Mouse (Mus musculus): ENCODE measurements at regions not wholly inside any gene's neighbourhood (a gene's known extent, or its start where the extent isn't known, plus 50 kb on each side); places are given as distances from the start of the nearest gene placed in this dataset.

DNA sequence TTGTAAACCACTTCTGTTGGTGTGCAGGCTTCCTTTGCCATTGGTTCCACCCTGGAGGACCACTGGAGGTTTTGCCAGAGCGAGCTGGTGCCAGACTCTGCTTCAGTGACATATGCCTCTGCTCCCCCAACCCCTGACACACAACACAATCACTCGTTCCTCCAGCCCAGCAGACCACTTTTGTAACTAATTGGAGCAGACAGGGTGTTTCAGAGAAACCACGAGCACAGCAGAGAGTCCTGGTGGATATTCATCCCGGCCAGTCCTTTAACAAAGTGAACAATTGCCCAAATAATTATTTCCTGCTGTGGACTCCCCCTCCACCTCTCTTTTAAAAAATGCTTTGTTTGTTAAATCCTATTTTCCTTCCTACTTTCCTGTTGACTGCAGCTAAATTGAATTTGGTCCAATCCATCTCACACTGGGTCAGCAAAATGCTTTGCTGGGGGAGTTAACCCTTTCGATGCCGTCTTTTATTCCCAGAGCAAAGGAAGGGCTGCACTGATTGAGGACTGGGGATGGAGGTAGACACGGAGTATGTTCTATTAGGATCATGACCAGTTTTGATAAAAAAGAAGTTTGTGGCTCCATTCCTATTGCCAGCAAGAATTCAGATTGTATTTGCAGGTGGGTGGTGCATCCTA lies 211.4 kb upstream of the Bmper start:
- in situ Hi-C loops (cut with MboI; ENCODE audit: low pct_unique_long_range_greater_than_20kb in 1 of 2, low sequenced_read_pairs in 2 of 2, unreplicated experiment in 1 of 2): loop anchor here in 1 of 2 experiments (10.0 kb wide), 1 partner anchor 297 kb away; no protein-coding TSS in a partner anchor

- in situ Hi-C loops (cut with MboI; ENCODE audit: low pct_unique_long_range_greater_than_20kb in 1 of 2, low sequenced_read_pairs in 2 of 2, unreplicated experiment in 1 of 2): loop anchor here in 1 of 2 experiments (10.0 kb wide), 1 partner anchor 297 kb away; no protein-coding TSS in a partner anchor
These were observed 210.7 kb upstream of the Bmper start for GRCm38 (mm10) chr9:23012130-23012529.

- in situ Hi-C loops (cut with MboI; ENCODE audit: low pct_unique_long_range_greater_than_20kb in 1 of 2, low sequenced_read_pairs in 2 of 2, unreplicated experiment in 1 of 2): loop anchor here in 1 of 2 experiments (10.0 kb wide), 1 partner anchor 302 kb away; no protein-coding TSS in a partner anchor
These were observed 206.1 kb upstream of the Bmper start for GRCm38 (mm10) chr9:23016733-23017132.

DNA sequence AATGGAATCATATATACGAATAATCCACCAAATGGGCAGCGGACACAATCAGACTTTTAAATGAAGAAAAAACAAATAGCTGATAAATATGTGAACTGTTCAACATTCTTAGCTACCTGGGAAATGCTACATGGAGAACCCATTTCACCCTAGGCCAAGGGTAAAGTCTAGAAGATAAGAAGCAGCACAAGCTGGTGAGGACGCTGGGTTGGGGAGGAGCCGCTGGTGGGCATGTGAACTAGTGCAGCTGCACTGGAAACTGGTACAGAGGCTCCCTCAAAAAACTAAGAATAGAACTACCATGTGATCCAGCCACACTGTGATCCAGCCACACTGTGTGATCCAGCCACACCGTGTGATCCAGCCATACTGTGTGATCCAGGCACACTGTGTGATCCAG lies 198.8 kb upstream of the Bmper start:
- in situ Hi-C loops (cut with MboI; ENCODE audit: low pct_unique_long_range_greater_than_20kb in 1 of 2, low sequenced_read_pairs in 2 of 2, unreplicated experiment in 1 of 2): loop anchor here in 1 of 2 experiments (10.0 kb wide), 1 partner anchor 309 kb away; no protein-coding TSS in a partner anchor

DNA sequence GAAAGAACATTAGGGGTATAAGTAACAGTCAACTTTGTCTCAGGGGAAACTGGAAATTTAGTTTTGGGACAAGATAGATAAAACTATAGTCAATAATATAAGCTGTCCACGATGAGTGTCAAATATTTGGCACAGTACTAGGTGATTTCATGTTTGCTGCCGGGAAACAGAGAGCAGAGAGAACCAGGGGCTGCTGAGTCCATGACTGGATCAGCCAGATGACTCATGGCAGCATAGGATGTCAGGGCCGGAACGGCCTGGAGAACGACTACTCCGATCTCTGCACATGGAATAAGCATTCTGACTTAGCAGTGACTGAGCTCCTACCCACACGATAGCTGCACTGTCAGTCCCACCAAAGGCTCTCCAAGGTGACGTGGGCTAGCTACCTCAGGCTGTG lies 197.6 kb upstream of the Bmper start:
- in situ Hi-C loops (cut with MboI; ENCODE audit: low pct_unique_long_range_greater_than_20kb in 1 of 2, low sequenced_read_pairs in 2 of 2, unreplicated experiment in 1 of 2): loop anchor here in 1 of 2 experiments (10.0 kb wide), 1 partner anchor 310 kb away; no protein-coding TSS in a partner anchor

- in situ Hi-C loops (cut with MboI; ENCODE audit: low pct_unique_long_range_greater_than_20kb in 1 of 2, low sequenced_read_pairs in 2 of 2, unreplicated experiment in 1 of 2): loop anchor here in 1 of 2 experiments (10.0 kb wide), 1 partner anchor 313 kb away; no protein-coding TSS in a partner anchor
These were observed 195.2 kb upstream of the Bmper start for GRCm38 (mm10) chr9:23027377-23028313.

DNA sequence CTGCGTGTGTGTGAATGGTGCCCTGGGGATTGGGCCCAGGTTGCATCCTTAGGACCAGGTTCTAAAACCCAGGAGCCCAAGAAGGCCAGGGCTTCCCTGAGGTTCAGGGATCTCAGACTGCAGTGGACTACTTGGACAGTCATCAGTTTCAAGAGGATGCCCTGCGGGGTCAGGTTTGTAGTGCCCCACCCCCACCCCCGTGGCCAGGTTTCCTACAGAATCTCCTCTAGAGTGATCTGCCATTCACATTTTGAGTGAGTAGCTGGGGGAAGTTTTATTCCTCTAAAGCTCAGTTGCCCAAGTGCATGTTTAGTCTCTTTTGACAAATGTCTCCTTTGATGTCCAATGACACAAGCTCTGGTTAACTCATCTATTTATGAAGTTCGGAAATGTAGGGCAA lies 193.5 kb upstream of the Bmper start:
- in situ Hi-C loops (cut with MboI; ENCODE audit: low pct_unique_long_range_greater_than_20kb in 1 of 2, low sequenced_read_pairs in 2 of 2, unreplicated experiment in 1 of 2): loop anchor here in 1 of 2 experiments (10.0 kb wide), 1 partner anchor 315 kb away; no protein-coding TSS in a partner anchor

- in situ Hi-C loops (cut with MboI; ENCODE audit: low pct_unique_long_range_greater_than_20kb in 1 of 2, low sequenced_read_pairs in 2 of 2, unreplicated experiment in 1 of 2): loop anchor here in 1 of 2 experiments (10.0 kb wide), 1 partner anchor 195 kb away; the partner anchor contains the start of gene Bmper
These were observed 192.7 kb upstream of the Bmper start for GRCm38 (mm10) chr9:23030138-23030537.

DNA sequence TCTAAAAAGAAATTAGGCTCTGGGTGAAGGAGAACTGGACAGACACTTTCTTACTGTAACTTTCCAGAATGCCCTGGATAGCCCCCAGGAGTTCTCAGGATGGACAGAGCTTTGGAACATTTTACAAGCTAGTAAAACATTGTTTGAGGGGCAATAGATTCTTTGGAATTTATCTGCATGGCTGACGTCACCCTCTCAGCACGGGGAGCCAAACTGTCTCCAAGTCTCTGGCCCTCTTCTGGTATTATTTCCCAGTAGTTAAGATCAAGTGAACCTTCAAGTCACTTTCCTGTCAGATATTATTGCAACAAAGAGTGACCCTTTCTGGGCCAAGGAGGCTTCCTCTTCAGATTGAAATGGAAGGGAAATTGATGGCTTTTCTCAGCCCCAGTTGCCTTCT lies 192.3 kb upstream of the Bmper start:
- in situ Hi-C loops (cut with MboI; ENCODE audit: low pct_unique_long_range_greater_than_20kb in 1 of 2, low sequenced_read_pairs in 2 of 2, unreplicated experiment in 1 of 2): loop anchor here in 1 of 2 experiments (10.0 kb wide), 1 partner anchor 194 kb away; the partner anchor contains the start of gene Bmper

GRCm38 (mm10) chr9:23031916-23032315 lies 191.0 kb upstream of the Bmper start:
- in situ Hi-C loops (cut with MboI; ENCODE audit: low pct_unique_long_range_greater_than_20kb in 1 of 2, low sequenced_read_pairs in 2 of 2, unreplicated experiment in 1 of 2): loop anchor here in 1 of 2 experiments (10.0 kb wide), 1 partner anchor 193 kb away; the partner anchor contains the start of gene Bmper

DNA sequence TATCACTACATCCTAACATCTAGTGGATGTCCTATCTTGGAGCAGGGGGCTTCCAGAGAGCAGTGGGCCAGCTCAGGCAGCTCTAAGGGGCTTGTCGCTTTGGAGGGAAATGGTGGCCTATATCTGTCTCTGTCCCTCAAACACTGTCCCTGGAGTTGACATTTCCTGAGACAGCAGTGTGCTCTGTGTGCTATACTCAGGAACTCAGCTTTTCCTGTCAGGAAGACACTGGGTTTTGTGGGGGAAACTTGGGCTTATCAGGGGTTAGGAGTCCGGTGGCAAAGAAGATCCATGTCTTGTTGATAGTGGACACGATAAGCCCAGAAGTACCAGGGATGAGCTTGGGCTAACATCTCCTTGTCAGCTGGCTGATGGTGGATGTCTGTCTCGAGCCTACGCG lies 187.6 kb upstream of the Bmper start:
- in situ Hi-C loops (cut with MboI; ENCODE audit: low pct_unique_long_range_greater_than_20kb in 1 of 2, low sequenced_read_pairs in 2 of 2, unreplicated experiment in 1 of 2): loop anchor here in 1 of 2 experiments (10.0 kb wide), 1 partner anchor 189 kb away; the partner anchor contains the start of gene Bmper

DNA sequence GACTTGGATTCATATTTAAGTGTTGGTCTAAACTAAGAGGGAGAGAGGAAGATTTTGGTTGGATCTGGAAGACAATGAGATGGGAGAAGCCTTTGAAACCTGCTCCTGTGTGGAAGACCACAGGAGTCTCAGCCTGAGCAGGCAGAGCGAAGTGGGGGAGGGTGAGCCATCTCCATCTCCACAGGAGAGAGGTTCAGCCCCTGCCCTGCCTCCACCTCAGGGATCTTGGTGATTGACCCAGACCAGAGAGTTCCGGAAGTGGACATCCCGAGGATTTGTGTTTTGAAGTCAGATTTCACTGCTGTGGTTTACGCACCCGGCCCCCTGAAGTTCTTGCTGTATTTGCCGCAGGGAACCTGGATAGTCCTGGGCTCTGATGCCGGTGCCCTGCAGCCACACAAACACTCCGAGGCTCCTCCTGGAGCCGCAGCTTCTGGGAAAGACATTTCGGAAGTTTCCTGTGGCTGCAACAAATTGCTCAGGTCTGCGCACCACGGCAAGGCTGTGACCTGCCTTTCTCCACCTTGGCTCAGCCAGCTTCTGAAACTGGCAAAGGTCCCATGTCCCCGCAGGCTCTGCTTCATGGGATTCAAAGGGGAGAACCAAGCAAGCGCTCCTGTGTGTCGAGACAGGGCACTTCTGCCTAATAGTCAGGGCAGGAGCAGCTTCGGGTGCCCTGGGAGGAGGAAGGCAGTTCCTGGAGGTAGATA lies 186.8 kb upstream of the Bmper start:
- in situ Hi-C loops (cut with MboI; ENCODE audit: low pct_unique_long_range_greater_than_20kb in 1 of 2, low sequenced_read_pairs in 2 of 2, unreplicated experiment in 1 of 2): loop anchor here in 1 of 2 experiments (10.0 kb wide), 1 partner anchor 189 kb away; the partner anchor contains the start of gene Bmper

DNA sequence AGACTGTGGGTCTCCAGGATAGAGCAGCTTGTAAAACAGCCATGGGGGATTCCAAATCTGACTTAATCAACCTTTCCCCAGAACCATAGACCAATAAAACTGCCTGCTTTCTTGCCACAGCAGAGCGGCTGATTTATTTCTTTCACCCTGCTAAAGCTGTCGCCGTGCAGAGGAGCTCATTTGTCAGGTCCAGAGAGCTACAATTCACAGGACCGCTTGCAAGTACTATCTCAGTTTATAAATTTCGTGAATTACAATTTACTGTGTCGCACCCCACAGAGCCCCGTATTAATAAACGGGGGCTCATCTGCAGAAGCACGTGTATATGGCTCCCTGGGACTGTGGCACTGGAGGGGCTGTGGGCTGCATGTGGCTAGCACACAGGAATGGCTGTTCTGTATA lies 185.4 kb upstream of the Bmper start:
- in situ Hi-C loops (cut with MboI; ENCODE audit: low pct_unique_long_range_greater_than_20kb in 1 of 2, low sequenced_read_pairs in 2 of 2, unreplicated experiment in 1 of 2): loop anchor here in 1 of 2 experiments (10.0 kb wide), 1 partner anchor 187 kb away; the partner anchor contains the start of gene Bmper

DNA sequence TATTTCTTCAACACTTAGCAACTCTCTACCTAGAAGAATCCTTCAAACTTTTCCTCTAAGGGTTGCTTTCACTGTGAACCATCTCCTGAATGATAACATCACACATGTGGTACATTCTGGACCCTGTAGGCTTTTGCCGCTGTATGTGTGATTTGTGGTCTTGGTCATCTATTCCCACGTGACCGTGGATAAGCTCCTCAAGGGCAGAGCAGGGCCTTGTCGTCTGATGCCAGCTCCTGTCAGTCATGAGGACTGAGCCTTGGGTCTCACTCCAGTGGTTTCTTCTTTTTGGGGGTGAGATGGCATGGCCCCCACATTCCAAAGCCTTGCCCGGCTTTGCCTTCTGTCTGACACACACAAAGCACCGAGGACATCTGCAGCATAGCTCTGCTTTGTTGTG lies 183.3 kb upstream of the Bmper start:
- in situ Hi-C loops (cut with MboI; ENCODE audit: low pct_unique_long_range_greater_than_20kb in 1 of 2, low sequenced_read_pairs in 2 of 2, unreplicated experiment in 1 of 2): loop anchor here in 1 of 2 experiments (10.0 kb wide), 1 partner anchor 185 kb away; the partner anchor contains the start of gene Bmper

DNA sequence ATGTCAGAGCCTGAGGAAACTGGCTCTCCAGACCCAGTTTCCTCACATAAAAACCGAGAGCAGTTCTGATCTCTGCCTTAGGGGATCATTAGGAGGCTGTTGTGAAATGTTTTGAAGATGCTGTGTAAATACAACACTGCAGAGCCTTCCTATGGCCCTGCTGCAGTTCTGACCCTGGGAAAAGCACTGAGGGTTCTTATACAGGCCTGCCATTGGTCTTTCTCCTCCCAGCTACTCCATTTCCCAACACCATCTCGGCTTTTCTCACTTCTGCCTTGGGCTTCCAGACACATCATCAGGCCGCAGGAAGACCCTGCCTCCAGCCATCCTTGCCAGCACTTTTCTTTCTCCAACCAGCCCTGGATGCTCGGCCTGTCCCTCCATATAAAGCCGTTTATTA lies 181.9 kb upstream of the Bmper start:
- in situ Hi-C loops (cut with MboI; ENCODE audit: low pct_unique_long_range_greater_than_20kb in 1 of 2, low sequenced_read_pairs in 2 of 2, unreplicated experiment in 1 of 2): no loop called here

DNA sequence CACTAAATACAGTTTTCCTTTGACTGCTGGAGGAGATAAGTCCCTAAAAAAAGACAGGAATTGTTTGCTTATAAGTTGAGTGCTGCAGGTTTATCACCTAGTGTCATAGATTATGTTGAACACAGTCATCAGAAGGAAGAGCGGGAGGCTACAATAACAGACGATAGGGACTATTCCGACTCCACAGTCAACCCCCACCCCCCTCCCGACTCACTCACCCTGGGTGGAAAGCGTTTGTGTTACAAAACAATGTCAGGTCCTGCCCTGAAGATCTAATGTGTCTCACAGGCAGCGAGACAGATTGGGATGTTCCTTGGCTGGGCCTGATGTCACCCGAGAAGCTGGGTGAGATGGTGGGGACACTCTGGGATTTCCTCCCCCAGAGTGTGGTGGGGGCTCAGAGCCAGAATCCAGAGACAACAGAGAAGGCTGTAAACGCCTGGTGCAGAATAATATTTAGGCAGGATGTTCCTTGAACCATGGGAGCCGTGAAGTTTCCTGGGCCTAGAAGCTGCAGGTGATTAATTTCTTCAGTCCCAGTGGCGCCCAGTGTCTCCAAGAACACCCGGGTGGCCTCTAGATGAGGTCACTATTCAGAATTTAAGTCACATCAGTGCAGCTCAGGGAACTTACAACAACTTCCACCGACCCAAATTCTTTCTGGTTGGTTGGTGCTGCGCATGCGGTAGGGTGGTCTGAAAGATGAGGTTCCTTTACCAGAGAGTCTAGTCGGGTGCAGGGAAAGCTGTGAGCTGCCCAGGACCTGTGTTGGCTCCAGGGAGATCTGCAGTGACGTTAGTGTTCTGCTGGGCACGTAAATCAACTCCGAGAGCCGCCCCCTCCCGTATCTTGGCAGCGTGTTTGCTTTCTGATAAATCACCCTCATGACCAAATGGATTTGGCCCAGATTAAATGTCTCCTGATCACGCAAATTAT lies 181.1 kb upstream of the Bmper start:
- in situ Hi-C loops (cut with MboI; ENCODE audit: low pct_unique_long_range_greater_than_20kb in 1 of 2, low sequenced_read_pairs in 2 of 2, unreplicated experiment in 1 of 2): no loop called here

GRCm38 (mm10) chr9:23043006-23043405 lies 179.9 kb upstream of the Bmper start:
- in situ Hi-C loops (cut with MboI; ENCODE audit: low pct_unique_long_range_greater_than_20kb in 1 of 2, low sequenced_read_pairs in 2 of 2, unreplicated experiment in 1 of 2): no loop called here
